Mouse (Mus musculus) T-helper 2 cell (primary cell): ENCODE data around the gene Grip2.

Source experiments
- in situ Hi-C: fragments of 300-600 bp; cut with MboI, MseI; formaldehyde crosslinking; loops from one replicate; pipeline ENCODE4 v1.15.1; 2025; ENCODE audit warnings: high pct_unique_total_duplicates

Gene Grip2

DNA sequence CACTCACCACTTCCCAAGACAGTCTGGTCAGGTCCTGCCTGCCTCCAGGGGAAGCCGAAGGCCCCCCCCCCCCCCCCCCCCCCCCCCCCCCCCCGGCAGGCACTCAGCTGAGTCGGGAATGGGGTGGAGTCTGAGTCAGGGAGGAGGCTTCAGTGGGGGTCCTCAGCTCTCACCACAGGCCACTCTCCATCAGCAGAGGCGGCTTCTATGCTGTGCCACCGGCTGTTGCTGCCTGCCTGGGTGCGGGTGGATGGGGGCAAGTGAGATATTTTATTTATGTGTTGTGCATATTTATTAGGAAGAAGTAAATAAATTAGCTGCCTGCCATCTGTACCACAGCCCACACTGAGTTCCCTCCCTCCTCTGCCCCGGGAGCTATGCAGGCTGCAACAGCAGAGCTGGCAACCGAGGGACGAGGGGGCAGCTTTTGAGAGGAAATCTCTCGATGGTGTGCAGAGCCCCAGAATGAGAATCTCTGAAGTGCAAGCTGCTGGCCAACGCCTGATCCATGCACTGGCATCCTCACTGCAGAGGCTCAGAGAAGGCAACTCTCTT lies at the start of gene Grip2:
Gene Grip2 (minus strand): TSS at position 235 of the 555 bp plus-strand sequence.
- in situ Hi-C loops = no loop called here

DNA sequence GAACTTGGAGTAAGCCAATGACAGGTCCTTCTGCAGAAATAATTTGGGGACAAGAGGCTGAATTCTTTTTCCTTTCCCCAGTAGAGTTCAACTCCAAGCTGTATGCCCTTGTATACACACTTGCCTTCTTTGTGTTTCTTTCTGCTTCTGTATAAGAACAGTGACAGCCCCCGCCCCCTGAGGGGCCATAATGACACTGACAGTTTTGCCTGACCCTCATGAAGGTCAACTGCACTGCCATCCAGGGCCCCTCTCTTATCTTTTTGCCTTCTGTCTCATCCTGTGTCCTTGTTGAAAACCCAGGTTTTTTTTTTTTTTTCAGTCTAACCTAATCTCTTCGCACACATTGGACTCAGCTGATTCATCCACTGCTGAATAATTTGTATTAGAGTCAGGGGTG lies 45.7 kb upstream of the Grip2 start:
- in situ Hi-C loops = no loop called here

DNA sequence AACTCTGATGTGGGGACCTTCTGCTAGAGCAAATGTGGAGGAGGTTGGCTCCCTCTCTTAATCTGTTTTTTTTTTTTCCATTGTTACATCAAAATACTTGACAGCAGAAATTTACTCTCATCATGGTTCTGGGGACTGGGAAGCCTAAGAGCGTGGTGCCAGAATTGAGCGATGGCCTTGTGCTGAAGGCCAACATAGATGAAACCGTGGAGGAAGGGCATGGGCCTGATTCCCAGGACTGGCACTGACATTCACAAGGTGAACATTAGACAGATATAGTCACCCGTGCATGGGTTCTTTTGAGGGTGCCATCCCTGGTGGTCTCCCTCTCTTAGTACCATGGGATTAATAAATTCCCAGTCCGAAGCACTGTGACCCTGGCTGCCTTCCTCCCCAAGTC lies 41.0 kb upstream of the Grip2 start:
- in situ Hi-C loops = no loop called here

DNA sequence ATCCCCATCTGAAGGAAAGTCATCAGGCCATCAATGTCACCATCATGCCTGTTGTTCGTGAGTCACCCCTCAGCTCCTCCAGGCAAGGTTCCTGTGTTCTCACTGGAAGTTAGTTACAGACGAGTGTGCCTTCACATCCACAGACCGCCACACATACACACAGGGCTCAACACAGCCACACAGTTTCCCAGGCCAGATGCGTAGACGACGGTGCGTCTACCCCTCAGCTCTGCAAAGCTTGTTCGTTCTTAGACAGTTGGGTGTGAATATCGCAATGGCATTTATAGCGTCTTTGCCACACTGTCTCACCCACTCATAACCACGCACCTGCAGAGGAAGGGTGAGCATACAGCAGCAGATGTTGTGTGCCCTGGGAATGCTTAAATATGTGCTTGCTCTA lies 38.6 kb upstream of the Grip2 start:
- in situ Hi-C loops = no loop called here

DNA sequence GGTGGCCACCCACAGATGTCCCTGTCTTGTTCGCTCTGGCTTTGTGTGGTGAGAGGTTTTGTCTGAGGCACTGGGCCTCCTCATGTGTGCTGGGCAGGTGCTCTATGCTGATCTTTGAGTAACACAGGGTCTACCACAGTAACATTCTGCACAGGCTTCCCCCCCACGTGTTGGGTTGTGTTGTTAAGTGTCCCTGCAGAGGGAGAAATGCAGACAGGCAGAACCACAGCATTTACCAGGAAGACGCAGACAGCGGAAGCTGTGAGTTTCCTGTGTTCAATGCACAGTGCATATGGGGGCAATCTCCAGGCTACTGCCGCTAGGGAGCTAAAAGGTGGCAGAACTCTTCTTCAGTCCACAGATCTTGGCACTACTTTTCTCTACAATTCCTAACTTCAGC lies 37.5 kb upstream of the Grip2 start:
- in situ Hi-C loops = no loop called here

DNA sequence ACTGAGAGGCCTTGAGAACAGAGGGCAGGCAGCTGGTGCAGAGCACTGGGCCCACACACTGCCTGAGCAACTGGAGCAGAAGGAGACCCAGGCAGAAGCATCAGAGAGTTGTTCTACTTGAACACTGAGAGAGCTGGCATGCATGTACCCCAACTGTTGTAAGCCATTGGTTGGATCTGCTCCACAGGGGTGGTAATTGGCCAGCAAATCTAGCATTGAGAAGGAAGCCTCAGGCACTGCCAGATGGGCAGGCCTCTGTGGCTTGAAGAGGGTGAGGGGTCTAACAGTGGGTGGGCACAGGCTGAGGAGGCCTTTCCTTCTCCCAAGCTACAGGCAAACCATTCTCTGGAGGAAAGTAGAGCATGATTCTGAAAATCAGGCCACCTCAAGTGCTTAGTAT lies 35.8 kb upstream of the Grip2 start:
- in situ Hi-C loops = no loop called here

DNA sequence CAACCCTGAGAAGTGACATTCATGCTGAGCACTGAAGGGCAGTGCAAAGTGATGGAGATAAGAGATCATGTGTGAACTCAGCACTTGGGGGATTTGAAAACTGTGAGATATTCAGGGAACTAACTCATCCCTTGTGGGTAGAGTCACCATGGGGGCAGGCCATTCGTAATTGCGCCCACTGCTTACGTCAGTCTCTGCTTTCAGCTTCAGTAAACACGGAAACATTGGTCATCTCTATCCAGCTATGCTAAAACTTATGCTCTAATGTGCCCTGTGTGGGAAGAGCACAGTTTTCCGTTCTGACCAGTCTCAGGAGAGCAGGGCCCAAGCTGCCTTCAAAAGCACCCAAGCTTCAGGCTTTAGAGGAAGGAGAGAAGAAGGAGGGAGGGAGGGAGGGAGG lies 31.3 kb upstream of the Grip2 start:
- in situ Hi-C loops = no loop called here

DNA sequence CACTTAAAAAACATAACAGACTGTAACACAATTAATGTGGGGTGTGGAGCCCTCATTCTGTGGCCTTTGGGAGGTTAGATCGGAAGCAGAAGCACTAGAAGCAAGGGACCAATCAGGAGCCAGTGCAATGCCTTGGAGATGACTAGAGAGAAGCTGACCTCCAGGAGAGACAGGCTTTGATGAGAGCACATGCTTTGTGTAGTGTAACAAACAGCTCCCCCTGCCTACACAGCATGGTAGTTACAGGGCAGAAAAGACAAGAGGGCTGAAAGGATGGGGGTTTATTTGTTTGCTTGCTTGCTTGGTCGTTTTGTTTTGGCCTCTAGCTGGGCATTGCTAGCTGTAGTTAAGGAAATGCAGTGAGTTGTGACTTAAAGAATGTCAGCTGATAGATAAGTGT lies 25.5 kb upstream of the Grip2 start:
- in situ Hi-C loops = no loop called here

DNA sequence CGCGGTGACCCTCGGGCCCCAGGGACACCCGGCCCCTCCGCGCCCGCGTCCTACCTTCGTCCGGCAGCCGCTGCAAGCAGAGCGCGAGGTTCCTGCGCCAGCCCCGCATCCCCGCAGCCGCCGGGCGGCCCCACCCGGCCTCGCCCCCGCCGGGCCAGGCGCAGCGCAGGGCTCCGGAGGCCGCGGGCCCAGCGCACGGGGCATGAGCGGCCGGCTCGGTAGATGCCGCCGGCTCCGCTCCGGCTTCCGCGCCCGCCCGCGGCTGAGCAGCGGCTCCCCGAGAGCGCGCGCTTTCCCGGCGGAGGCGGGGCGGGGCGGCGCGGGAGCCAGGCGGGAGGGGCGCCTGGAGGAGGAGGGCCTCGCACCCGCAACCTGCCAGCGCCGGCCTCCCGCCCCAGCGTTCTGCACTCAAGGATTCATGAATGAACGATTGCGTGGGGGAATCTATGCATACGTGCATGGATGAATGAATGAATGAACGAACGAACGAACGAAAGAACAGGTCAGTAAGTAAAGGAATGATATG lies 16.6 kb upstream of the Grip2 start:
- in situ Hi-C loops = no loop called here

DNA sequence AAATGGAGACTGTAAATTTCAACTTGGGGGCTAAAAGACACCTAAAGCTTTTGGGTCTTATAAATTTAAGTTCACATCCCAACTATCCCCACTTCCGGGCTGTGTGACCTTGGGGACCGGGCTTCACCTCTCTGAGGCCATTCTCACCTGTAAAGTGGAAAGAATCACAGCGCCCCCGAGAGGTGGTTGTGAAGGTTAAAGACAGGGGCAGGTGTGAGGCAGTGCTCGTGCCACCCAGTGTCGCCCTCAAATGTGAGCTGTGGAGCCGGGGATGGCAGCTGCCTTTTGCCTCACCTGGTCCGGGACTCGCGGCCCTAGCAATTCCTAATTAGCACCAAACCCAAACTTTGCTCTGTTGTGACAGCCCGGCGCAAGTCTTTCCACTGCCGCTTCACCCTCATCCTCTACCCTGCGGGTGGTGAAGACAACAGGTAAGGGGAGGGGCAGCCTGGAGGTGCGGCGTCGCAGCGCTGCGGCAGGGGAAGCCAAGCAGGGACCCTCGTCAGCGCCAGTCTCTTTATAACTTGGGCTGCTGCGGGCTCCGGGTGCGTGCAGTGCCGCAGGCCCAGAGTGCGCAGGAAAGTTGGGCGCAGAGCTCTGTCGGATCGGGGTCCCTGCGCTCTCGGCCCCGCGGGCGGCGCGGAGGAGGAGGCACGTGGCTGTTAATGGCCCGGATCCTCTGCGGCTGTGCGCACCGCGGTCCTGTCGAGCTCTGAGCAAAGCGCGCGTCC lies 16.0 kb upstream of the Grip2 start:
- in situ Hi-C loops = no loop called here

DNA sequence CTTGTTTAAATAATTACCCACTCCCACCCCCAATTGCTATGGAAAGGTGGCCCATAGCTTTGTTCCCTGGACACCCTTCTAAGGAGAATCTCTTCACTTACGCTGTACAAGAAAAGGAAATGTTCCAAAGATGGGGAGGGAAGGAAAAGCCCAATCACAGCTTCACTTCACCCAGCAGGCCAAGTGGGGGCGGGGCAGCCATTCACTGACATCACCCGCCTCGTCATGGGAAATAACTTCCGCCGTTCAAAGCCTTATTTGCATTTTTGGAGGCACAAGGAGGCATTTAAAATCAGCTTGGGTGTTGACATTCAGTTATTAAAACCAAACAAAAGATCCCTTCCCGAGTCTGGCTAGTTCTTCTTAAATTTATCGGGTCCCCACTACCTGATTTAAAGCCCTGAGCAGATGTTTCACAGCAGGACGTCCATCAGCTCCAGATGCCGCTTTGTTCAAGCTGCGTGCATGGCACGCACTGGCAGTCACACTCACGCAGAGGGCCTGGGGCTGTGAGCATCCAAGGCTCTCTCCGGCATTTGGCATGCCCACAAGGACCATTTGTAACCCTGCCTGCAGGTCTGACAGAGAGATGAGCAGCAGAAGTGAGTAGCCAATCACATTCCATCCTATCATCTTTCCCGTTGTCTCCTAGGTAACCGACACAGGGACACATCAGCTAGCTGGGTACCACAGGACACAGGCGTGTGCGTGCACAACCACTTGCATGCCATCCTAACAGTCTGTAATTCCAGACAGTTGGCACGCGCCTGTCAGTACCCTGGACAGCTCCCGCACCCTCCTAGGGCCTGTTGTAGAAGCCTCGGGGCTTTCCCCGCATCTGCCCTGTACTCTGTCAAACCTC lies 12.2 kb upstream of the Grip2 start:
- in situ Hi-C loops = no loop called here

DNA sequence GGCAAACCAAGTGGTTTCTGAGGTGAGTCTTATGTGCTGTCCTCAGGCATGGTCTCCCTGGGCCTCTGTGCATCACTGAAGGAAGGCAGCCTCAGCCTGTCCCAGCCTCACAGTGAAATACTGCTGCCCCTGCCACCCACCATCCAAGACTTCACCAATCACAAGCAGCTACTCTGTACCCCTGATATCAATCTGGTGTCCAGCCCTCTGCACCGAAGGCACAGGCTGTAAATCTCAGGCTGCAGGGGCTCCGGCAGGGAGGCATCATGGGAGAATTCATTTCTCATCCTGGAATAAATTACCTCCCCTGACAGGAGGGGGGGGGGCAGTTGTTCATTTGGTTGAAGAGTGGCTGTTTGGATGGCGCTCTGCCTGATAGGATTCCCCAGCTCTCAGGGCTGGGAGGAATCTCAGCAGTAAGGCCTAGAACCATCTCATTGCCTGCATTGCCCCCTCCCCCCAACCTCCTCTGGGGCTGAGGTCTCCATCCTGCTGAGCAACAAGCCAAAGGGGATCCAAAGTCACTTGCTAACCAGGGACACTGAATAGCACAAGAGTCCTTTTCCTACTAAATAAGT lies 5.9 kb upstream of the Grip2 start:
- in situ Hi-C loops = no loop called here

DNA sequence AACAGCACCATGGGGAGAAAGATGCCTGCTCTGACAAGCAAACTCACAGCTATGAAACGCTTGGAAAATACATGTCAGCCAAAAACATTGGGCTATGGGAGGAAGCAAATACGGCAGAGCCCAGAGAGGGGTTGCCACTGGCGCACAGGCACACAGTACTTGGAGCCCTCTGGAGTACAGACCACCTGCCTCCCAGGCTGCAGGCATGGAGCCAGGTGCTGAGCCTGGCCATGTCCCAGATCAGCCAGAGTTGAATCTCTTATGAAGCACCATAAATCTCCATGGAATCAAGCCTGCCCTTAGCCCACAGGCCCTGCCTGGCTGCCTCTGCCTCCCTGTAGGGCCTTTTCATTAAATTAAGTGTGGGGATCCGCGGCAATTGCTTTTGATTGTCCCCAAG lies 876 bp upstream of the Grip2 start:
- in situ Hi-C loops = no loop called here

DNA sequence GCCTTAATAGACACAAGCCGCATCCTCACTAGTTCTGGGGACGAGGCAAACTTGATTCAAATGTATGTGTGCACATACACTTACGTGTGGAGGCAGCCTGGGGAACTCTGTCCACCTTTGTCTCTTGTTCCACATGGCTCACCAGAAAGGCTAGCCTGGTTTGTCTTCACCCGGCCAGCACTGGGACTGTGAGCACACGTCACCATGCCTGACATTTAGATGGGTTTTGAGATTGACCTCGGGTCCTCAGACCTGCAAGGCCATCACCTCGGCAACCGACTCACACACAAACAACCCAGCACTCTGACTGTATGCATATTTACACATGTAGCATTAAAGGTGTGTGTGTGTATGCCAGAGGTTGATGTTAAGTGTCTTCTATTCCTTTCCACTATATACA lies 8.8 kb downstream of the Grip2 start:
- in situ Hi-C loops = no loop called here

DNA sequence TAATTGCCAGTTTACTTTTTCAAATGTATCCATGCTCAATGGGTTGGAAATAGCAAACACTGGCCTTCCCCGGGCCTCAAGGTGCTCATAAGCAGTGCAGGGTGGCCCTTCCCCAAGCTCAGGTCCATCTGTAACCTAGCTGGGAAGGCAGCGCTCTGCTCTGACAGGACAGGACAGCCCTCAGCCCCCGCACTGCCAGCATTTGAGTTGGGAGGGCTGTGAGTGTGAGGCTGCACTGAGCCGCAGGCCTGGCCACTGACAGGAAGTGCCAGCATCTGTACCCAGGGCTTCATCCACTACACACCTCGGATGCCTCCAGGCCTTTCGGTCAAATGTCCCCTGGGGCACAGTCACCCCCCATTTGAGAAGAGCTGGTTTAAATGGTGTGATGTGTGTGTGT lies 11.1 kb downstream of the Grip2 start:
- in situ Hi-C loops = no loop called here

DNA sequence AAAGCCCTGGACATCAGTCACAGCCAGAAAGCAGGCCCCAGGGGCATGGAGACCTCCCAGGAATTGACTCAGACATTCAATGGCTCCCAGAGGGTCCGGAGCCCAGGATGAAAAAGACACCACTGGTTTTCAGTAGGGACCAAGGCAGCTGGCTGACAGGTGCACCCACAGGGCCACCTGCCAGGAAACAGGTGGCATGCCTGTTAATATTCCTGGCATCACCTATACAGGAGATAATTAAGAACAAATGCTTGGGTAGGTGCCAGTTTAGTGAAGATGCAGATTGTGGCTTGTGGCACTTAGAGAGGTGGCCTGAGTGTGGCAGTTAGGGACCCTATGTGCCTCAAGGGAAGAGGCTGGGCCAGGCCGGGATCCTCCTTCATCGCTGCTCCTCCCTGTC lies 13.4 kb downstream of the Grip2 start:
- in situ Hi-C loops = no loop called here

DNA sequence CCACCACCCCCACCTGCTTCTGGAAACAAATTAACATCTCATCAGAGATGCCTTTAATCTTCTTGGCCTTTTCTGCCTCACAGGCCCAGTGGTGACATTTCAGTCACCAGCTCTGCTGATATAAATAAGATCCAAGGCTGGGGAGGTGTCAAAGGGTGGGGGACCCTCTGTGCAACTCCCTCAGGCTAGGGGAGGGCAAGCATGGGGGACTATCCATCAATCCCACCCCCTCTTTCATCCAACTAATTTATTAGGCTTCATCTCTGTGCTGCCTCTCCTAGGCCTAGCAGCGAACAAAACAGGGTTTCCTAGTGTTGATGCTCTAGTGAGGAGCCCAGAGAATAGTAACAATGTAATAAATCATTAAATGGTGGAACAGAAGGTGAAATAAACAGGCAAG lies 17.0 kb downstream of the Grip2 start:
- in situ Hi-C loops = no loop called here

DNA sequence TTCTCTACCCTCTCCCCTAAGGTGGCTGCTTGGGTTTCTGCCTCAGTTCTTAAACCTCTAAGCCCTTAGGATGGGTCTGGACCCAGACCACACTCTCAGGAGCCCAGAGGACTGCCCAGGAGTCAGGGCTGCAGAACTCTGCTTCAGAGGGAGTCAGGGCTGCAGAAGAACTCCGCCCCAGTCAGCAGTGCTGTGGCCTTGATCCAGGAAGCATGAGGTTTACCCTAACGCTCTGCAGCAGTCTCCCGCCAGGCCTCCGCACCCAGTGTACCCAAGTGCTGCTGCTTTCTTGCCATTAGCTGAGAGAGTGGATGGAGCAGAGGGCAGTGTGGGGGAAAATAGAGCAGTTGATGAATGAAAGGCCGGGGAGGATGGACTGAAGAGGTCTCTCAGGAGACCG lies 19.0 kb downstream of the Grip2 start:
- in situ Hi-C loops = no loop called here

DNA sequence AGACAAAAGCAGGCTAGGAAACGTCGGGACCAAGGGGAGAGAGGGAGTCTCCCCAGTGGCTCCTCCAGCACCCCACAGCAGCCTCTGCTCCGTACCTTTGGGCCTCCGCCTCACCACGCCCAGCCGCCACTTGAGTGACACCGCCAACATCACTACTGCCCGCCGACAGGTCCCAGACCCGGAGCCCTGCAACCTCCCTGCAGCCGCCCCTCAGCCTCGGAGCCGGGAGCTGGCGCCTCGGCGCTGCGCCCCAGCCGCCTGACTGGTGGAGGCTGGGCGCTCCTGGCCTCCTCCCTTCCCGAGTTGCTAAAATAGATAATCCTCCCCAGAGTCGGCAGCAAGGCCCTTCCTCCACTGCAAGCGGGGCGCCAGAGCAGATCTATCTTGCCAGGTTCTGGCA lies 19.9 kb downstream of the Grip2 start:
- in situ Hi-C loops = no loop called here

DNA sequence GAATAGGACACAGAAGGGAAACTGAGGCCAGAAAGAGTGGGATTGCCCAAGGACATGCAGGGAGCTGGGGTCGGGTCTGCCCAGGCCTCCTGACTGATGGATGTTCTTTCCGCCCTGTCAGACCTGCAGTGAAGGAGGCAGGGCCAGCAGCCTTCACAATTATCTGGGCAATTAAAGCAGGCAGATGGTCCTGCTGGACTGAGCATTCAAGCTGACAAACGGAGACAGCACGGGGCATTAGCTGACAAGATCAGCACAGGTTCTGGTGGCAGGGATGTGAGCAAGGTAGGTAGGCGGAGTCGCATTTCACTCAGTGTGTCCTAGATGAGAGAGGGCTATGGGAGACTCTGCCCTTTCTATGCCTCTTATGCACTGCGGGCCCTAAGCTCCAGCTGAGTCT lies 22.9 kb downstream of the Grip2 start:
- in situ Hi-C loops = no loop called here

DNA sequence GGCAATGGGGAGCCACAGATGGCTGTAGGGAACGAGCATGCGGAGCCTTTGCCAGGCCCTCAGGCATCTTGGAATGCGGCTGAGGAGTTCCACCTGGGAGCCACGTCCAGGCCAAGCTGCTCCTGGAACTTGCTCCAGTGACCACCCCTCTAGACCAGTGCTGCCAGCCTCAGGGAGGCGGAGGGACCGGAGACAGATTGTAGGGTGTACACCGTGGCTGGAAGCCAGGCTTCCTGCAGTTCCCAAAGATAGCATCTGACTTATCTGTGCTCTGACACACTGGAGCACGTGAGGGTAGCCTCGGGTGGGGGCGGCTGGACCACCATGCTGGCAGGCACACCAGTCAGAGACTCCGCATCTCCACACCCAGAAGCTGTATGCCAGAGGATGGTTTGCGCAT lies 28.6 kb downstream of the Grip2 start:
- in situ Hi-C loops = no loop called here

DNA sequence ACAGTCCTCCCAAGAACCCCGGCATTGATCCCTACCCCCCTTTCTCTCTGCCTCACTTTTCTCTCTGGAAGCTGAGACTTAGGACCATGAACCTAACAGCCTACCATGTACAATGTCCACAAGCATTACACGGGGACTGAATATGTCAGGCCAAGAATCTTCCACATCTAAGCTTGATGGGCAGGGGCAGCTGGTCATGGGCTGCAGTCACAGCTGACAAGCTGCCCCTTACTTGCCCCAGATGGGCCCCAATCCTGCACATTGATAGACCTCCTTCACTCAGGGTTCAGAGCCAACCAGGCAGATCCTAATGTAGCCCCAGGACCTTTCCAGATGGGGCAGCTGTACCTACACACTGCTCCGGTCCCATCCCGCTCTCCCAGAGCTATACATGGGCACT lies 30.3 kb downstream of the Grip2 start:
- in situ Hi-C loops = no loop called here
